Mouse (Mus musculus) kidney, postnatal 36 days (tissue): Measurements from ENCODE around the gene Wwox.
A peak's percentile ranks its signal among the peaks of the same experiment; 100 is the strongest.

Source experiments
- DNase-seq, 2 experiments: peaks; one replicate each; pipeline ENCODE4 v3.0.0; 2021 to 2022; ENCODE audit warnings: mixed read lengths in 2 of 2

The Wwox gene

DNA sequence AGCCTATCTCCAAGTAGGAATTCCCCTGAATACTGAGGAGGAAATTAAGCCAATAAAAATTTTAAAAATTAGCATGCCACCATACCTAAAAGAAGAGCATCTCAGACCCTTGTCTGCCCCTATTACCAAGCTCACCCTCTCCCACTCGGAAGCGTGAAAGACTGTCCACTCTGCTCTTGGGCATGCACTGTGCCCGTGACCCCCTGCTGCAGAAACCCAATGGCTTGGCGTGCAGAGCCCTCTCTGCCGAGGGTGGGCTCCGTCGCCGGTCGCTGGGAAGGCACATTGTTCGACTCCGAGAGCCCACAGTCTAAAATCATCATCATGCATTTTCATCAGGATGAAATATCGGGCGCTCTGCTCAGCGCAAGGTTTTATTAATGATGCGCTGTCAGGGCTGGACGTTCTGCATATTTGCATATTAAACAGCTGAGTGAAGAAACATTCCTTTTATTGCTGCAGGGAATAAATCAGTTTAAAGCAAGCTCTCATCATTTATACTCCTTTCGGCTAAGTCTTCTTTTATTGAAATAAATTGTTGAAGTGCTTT, 471.7 kb downstream of the Wwox start:
- DNase-seq, result no peak

DNA sequence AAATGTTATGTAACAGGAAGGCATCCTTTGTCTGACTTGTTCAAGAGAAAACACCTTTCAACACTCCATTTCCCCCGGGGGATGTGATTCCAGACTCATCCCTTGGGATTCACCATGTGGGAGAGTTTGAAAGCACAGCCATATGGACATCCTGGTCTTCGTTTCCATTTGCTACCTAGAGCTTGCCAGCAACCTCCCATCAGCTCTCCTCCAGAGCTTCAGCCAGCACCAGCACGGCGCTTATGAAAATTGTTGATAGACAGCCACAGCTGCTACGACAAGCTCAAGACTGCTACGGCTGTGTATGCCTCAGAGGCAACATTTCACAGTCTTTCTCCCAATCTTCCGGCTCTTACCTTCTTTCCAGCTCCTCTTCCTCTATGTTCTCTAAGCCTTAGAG, 484.2 kb downstream of the Wwox start:
- no peak for DNase-seq

- peak; percentile 16 to 30 for DNase-seq
These were observed 488.0 kb downstream of the Wwox start for GRCm38 (mm10) chr8:114927412-114927811.

GRCm38 (mm10) chr8:114927917-114928316, 488.5 kb downstream of the Wwox start:
- no peak for DNase-seq

GRCm38 (mm10) chr8:114929597-114929996, 490.1 kb downstream of the Wwox start:
- DNase-seq, result no peak

- DNase-seq, result no peak
These were observed 492.7 kb downstream of the Wwox start for GRCm38 (mm10) chr8:114932071-114932630.

- DNase-seq, result peak in 1 of 2 experiments; percentile 23
These were observed 493.8 kb downstream of the Wwox start for GRCm38 (mm10) chr8:114933248-114933647.

- no peak for DNase-seq
These were observed 497.4 kb downstream of the Wwox start for GRCm38 (mm10) chr8:114936887-114937286.

- DNase-seq, result no peak
These were observed 499.9 kb downstream of the Wwox start for GRCm38 (mm10) chr8:114939338-114939737.

- no peak for DNase-seq
These were observed 501.6 kb downstream of the Wwox start for GRCm38 (mm10) chr8:114941096-114941495.

DNA sequence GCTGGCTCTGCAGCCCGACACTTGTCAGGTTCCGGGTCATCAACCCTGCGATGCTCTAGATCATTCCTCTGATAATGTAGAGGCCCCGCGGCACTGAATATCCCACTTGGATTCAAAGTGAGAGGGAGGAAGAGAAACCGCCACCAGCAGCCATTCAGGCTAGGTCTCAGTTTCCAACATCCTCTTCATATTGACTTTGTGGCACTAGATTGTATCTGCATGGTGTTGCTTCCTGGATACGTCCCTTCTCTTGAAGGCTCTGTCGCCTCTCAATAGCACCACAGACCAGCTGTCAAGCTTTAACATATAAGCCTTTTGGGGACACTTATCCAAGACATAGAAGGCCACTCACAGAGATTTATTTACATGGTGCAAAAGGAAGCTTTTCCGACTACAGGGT, 502.2 kb downstream of the Wwox start:
- DNase-seq, result no peak

DNA sequence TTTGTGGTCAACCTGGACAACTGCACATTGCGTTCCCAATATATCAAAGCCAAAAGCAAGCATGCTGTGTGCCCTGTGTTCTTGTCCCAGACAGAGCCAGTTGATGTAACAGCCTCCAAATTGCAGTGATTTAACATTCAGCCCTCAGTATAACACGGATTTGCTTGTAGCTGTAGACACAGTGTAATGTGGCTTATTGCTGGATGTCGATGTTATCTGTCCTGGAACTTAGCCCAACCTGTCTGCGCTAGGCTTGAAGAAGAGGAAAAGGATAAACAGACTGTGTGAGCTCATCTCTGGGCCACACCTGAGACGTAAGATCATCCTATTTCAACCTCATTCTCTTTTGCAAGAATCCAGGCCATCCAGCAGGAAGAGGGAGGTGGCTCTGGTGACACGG, 508.5 kb downstream of the Wwox start:
- DNase-seq, result no peak

DNA sequence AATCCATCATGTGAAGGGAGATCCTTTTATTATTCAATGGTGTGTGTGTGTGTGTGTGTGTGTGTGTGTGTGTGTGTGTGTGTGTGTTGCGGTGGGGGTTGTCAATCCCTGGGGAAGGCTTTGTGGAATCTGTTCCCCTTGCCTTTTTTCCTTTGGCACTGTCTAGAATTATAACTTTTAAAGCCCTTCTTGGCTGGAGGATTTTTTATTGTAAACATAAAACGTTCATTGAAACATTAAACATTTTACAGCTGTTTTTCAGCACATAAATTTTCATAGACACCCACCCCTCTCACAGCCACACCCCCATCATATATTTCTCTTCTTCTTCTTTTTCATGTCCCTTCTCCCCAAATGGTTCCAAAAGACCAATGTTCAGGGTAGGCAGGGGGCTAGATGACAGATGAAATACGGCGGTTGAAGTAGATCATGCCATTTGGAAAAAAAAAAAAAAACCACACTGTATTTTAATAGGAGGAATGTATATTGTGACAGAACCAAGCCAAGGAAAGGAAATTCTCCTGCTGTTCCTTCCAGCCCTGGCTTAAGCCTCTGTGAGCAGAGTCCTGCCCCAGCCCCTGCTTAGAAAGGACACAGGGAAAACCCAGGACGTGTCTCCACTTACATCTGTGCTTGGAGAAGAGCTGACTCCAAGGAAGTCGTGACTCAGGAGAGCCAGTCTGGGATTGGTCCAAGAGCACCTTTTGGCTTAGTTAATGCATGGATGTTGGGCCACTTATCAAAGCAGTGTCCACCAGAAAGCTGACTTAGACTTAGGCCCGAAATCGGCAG, 517.1 kb downstream of the Wwox start:
- no peak for DNase-seq

DNA sequence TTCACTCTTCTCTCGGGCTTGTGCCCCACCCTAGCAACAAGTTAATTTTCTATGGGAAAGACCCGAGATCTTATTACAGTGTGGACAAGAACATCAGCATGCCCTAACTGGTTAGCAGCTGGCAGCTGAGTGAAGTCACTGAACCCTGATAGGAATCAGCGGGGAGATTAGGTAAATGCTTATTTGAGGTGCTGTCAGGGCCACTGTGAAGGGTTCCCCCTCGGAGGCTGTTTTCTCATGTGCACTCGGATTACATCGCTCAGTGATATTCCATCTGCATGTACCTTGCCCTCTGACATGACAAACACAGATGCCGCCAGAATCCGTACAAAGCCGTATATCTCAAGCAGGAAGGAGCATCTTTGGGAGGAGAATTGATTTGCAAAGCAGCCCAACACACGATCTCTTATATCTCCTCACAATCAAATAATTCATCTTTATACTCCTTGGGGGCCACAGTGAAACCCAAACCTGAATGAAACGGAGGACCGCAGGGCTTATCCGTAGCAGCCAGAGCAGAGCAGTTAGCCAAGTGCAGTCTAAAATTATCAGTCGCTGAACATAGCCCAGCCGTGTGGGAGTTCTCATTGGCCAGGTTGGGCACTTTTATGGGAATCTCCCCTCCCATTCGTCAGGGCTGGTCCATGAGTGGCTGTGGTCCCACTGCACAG, 519.1 kb downstream of the Wwox start:
- no peak for DNase-seq

GRCm38 (mm10) chr8:114959406-114959805, 520.0 kb downstream of the Wwox start:
- DNase-seq, result no peak

- DNase-seq, result no peak
These were observed 523.0 kb downstream of the Wwox start for GRCm38 (mm10) chr8:114962494-114962893.

- DNase-seq, result no peak
These were observed 523.8 kb downstream of the Wwox start for GRCm38 (mm10) chr8:114963282-114963681.

DNA sequence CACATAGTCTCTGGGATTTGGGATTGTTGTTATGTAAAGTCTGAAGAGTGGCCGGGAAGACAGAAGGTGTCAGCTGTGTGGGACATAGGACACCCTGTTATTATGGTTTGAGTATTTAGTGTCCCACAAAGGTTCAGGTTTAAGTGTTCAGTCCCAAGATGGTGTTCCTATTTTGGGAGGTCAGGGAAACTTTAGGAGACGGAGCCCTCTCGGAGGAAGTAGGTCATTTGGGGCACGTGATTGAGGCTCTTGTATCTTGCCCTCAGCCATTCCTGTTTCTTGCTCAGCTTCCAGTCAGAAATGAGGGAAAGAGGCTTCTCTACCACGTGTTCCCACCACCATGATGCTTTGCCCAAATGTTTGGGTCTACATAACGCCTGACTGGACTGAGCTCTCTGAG, 524.8 kb downstream of the Wwox start:
- DNase-seq, result no peak

DNA sequence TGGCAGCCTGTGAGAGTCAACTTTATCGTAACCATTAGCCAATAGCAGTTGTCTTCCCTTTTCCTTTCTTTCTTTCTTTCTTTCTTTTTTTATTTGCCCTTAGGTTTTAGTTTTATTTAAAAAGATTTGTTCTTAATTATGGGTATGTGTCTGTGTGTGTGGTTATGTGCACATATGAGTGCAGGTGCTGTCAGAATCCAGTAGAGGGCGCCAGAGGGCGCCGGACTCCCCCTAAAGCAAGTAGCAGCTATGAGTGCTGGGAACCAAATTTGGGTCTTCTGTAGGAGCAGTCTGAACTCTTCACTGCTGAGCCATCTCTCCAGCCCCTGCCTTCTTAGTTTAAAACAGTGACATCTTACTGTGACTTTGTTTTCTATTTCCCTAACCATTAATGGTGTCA, 529.4 kb downstream of the Wwox start:
- DNase-seq, result no peak

GRCm38 (mm10) chr8:114971378-114971777, 531.9 kb downstream of the Wwox start:
- DNase-seq, result peak; percentile 65 to 85

DNA sequence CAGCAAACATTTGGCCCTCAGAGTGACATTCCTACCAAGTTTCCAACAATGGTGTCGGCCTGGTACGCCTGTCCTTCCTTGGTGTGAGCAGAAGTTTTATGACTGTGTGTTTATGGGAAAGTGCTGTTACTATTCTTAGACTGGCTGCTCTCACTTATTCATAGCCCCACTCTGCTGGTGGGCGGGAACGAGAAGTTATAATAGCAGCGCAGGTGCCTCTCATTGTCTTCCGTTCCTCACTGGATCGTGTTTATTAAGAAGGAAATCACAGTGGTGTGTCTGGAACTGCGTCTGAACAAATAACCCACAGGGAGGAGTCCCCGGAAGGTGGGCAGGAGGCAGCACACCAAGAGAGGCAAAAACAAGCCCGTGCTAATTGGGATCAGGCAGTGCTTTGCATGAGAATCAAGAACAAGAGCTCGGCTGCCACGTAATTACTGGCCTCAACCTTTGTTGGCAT, 533.6 kb downstream of the Wwox start:
- DNase-seq, result no peak

DNA sequence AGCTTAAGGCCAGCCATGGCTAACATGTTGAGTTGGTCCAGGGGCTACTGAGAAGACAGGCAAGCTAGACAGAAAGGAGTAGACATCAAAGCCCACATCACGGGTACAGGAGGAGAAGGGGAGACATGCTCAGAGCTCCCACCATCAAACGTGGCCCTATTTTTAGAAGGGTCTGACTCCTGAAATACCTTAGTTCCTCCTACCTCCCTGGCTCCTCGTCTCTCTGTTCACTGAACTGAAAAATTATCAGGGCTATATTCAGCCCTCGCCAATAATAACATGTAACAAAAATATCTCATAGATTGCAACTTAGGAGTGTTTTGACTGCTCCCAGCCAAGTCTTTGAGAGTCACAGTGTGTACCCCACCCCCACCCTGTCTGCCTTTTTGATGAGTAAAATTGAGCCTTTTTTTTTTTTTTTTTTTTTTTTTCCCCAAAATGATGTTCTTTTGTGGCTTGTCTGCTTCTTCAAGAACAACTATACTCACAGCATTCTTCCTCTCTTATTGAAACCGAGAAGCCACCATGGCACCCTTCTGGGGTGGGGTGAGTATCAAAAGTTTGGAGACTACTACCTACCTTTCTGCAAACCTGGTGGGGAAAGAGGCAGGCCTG, 535.0 kb downstream of the Wwox start:
- DNase-seq, result no peak

DNA sequence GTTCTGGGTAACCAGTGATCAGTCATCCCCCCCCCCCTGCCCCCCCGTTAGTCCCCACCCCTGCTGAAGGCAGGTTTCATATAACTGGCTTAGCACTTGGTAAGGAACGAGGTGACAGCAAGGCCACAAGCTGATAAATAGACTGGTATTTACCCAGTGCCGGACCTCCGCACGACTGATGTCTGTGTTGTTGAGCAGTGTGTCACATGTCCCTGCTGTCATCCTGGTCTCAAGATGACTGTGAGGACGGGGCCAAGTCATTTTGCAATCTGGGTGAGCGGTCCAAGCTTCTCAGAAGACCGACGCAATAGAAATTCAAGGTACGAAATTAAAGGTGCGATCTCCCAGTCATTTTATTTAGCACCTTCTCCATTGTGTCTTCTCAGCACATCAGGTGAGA, 538.3 kb downstream of the Wwox start:
- no peak for DNase-seq
